Mouse (Mus musculus) hindlimb bud, embryonic 11.5 days (tissue): Measurements from ENCODE around the gene Tcf7l1.

Experiments used
- DNase-seq: peaks from one replicate; pipeline ENCODE4 v3.0.0-alpha.2; 2012; ENCODE audit warnings: low read depth, low spot score; ENCODE audit errors: extremely low spot score

Tcf7l1 gene

GRCm38 (mm10) chr6:72630961-72631360, 158.1 kb downstream of the Tcf7l1 start:
- no peak for DNase-seq

- DNase-seq = no peak
Observed at GRCm38 (mm10) chr6:72630370-72630769, 158.7 kb downstream of the Tcf7l1 start.

GRCm38 (mm10) chr6:72627276-72627675, 161.8 kb downstream of the Tcf7l1 start:
- no peak for DNase-seq

GRCm38 (mm10) chr6:72626391-72626790, 162.7 kb downstream of the Tcf7l1 start:
- DNase-seq = no peak

DNA sequence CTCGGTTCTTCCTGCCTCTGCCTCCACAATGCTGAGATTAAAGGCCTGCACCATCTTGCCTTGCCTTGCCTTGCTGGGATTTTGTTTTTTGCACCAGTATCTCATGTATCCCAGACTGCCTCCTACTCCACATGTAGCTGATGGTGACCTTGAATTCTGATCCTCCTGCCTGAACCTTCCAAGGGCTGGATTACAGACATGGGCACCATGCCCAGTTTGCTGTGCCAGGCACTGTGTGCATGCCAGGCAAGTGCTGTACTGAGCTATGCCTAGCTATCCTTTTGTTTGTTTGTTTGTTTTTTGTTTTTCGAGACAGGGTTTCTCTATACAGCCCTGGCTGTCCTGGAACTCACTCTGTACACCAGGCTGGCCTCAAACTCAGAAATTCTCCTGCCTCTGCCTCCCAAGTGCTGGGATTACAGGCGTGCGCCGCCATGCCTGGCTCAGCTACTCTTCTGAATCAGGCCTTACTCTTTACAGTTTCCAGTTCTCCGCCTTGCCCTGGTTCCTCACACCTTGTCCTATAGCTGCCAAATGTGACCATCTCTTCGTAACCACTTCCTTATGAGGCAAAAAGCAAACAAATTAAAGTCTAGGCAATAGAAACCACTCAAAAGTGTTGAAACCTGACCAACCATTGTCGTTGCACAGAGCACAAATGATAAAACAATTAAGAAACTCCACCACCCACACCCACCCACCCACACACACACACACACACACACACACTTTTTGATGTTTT, 165.2 kb downstream of the Tcf7l1 start:
- DNase-seq = no peak

GRCm38 (mm10) chr6:72622917-72623316, 166.1 kb downstream of the Tcf7l1 start:
- DNase-seq = no peak

DNA sequence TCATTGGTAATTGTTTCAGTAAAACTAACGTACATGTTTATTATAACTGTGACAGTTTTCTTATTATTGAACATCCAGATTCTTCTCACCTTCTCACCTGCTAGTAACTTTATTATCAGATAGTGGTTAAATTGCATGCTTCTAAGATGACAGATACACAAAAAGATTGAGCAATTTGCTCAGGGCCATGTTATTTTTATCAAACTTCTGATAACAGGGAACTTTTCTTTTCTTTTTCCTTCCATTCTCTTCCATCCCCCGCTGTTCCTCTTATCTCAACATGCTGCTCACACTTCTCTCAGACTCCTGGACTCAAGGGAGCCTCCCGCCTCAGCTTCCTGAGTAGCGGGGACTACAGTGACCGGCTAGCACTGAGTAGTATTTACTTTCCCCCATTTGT, 168.1 kb downstream of the Tcf7l1 start:
- no peak for DNase-seq

DNA sequence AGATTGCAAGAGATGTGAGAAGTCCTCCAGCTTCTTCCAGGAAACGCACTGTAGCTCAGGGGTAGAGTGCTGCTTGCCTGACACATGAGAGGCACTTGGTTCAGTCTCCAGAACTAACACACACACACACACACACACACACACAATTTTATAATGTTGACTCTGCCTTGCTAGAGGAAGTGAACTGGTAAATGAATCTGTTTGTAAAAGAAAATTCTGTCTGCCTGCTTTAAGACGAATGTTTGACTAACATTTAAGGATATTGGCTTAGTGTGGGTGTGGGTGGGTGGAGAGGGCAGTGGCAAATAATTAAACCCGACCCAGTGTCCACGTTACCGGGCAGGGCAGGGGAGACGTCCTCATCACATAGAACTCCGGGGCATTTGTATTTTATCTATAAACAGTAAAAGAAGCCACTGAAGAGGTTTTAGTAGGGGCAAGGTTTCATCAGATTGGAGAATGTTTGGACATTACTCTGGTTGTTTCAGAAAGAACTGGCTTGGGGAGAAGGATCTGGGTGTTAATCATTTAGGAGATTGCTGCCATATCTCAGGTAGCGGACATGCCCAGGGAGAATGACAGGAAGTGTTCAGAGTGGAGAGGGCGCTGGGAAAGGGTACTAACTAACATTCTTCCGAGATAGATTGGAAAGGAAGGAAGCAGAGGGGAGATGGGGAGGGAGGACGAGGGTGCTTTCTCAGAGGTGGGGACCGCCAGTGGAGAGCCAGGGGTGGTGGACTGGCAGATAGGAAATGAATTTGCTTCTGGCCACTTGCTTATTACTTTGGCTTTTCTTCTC, 169.1 kb downstream of the Tcf7l1 start:
- no peak for DNase-seq

DNA sequence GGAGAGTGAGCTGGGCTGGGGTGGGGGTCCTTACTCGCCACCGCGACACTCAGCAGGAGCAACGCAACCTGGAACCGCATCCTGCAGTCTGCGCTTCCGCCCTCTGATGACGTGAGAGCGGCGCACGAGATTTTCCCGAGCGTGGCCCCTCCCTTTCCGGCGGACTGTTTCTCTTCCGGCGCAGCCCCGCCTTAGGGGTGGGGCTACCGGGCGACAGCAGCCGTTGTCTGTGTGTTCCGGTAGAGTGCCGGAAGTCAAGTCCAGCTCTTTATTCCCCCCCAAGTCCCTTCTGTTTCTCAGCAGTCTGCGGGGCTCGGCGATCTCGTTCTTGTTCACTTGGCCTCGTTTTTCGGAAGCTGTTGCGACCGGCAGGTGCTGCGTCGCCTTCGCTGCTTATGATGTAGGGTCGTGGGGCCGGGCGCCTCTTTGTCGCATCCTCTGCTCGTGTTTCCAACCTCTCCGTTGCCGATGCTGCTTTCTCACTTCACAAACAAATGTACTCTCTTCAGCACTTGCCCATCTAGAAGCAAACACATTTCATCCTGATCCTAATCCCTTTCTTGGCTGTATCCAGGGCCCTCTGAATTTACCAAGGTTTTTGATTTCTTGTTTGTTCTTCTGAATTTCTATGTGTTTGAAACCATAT, 172.3 kb downstream of the Tcf7l1 start, which contains the start of gene Tgoln1:
Tgoln1 (minus strand) TSS at position 358 of the 646 bp plus-strand sequence.
- DNase-seq = peak; percentile 53

- no peak for DNase-seq
Observed at GRCm38 (mm10) chr6:72615561-72616375, 173.3 kb downstream of the Tcf7l1 start.

- DNase-seq = no peak
Observed at GRCm38 (mm10) chr6:72615151-72615550, 173.9 kb downstream of the Tcf7l1 start.

GRCm38 (mm10) chr6:72610261-72610660, 178.8 kb downstream of the Tcf7l1 start:
- no peak for DNase-seq

- no peak for DNase-seq
Observed at GRCm38 (mm10) chr6:72608662-72609184, 180.3 kb downstream of the Tcf7l1 start.

DNA sequence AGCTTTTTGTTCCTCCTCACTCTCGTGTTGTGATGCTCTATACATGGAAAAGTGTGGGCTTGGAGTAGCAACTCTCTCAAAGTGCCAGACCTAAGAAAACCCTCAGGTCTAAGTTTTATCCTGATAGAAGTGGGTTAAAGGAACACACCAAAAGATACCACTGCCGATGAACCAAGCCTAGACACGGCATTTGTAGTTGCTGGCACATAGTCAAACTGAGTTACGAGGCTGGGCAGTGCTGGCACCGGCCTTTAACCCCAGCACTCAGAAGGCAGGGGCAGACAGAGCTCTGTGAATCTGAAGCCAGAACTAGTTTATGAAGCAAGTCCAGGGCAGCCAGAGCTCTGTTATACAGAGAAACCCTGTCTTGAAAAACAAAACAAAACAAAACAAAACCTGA, 181.4 kb downstream of the Tcf7l1 start:
- no peak for DNase-seq

DNA sequence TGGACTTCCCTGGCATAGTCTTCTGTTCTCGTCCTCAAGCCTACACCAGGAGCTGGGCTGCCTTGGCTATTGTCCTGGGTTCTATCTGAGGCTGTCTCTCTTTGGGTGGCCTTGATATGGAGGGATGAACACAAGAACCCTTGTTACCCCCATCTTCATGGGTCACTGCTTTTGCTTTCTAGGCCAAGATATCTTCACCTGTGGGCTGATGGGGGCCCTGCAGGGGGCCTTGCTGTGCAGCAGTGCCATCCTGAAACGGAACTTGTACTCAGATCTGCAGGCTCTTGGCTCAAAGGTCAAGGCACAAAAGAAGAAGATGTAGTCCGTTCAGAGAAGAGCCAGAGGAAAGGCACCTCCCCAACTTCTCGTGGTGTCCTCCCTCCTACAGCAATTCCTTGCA, 182.0 kb downstream of the Tcf7l1 start:
- no peak for DNase-seq

DNA sequence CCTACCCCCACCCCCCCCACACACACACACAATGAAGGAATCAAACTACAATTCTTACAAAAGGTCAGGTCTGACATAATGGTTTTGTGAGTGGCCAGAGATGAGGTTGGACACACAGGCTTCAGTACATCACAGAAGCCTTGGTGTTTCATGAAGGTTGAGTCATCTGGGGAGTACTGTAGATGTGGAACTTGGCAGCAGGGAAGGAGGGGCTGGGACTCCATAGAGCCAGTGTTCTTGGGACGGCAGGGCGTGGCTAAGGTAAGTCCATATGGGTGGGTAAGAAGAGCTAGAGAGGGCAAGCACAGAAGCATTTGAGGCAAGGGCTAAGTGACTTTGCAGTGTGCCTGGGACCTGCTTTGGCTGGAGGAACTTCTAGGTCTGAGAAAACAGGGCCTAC, 185.0 kb downstream of the Tcf7l1 start:
- DNase-seq = no peak

- DNase-seq = peak; percentile 35
Observed at GRCm38 (mm10) chr6:72601732-72602131, 187.3 kb downstream of the Tcf7l1 start.

DNA sequence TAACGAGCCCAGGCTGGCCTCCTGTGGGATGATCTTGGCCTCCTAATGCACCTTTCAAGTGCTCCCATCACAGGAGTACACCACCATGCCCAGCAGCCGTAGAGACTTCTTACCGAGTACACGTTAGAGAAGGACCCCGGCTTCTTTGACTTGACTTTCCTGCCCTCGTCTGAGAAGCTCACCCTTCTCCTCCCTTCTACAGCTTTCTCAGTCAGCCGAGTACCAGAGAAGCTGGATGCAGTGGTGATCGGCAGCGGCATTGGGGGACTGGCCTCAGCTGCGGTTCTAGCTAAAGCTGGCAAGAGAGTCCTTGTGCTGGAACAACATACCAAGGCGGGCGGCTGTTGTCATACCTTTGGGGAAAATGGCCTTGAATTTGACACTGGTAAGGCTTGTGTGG, 188.3 kb downstream of the Tcf7l1 start:
- DNase-seq = no peak

DNA sequence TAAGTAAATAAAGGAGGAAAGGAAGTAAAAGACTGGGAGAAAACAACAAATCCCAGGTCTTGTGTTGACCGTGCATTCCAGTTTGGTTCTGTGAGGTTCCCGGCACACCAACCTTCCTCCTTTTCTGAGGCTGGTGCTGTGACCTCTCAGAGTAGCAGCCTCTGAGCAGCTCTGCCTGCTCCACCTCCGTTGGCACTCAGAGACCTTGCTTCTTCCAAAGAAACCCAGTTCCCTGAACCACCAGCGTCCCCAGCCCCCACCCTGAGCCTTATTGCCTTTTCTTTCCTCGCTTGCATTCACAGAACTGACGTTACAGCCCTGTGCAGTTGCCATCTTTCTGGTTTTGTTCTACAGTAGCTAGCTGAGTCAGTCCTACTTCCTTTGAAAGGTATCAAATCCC, 188.8 kb downstream of the Tcf7l1 start:
- DNase-seq = no peak

DNA sequence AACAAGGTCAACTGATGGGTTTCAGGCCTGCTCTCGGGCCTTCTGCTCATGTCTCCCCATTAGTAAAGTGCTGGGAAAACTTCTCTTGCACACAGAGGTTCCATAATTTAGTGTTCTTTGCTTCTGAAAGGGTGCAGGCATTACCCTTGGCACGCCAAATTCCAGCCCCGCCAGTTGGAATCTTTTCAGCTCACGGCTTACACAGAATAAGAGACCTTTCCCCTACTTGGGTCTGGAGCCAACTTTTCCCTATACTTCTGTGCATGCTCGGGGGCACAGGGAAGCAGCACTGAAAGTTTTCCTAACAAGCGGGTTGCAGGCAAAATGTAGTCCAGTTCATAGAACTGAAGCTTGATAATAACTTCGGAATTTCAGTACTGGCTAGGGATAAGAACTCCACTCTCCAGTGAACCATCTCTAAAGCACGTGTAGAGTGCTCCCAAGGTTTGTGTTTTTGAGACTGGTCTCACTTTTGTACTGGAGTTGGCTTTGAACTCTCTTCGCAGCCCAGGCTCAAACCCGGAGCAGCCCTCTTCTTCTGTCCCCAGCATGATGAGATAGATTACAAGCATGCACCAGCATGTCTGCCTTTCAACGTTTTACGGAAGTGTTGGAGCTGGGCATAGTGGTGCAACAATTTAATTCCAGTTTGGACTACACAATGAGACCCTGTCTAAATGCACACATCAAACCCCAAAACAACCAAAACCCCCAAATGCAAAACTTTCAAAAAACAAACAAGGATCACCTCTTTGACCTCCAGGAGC, 190.1 kb downstream of the Tcf7l1 start:
- no peak for DNase-seq
